Mouse (Mus musculus) liver, embryonic 14.5 days (tissue): ENCODE measurements around the gene Bri3.

ENCODE experiments used
- CTCF ChIP-seq: IDR thresholded peaks from 2 replicates; pipeline ENCODE4 v1.5.1; 2016; ENCODE audit warnings: antibody characterized with exemption, low read depth, control low read depth
- EP300 ChIP-seq: IDR thresholded peaks from 2 replicates; pipeline ENCODE4 v1.6.1; 2016; ENCODE audit warnings: antibody characterized with exemption, low read depth

- TF ChIP-seq CTCF: peak; percentile 37; the same call in 1 of the 2 replicates
- no peak for TF ChIP-seq EP300
Measured at GRCm38 (mm10) chr5:144466987-144467386, 222.8 kb downstream of the Bri3 start.
